Mouse (Mus musculus): Measurements from ENCODE around the gene Ccdc163. TPM values are rescaled to one million over a fixed set of nuclear protein-coding genes. Genes with fewer than 3 reads are reported as not detected.

Gene Ccdc163
- total and polyA plus RNA-seq, 3 experiments = 15.3 to 27.9 (median 18.1) TPM

- no peaks in the 10 kb centered on the region for H3K4me1 ChIP-seq (ENCODE audit: control insufficient read depth in 1 of 2, insufficient read depth in 2 of 2)
- no peaks in the 10 kb centered on the region for H3K9me3 ChIP-seq (replicated peaks; ENCODE audit: low read length)
- no peak overlapping the region for H3K27ac ChIP-seq (ENCODE audit: insufficient read depth, low read depth)
- H3K4me2 ChIP-seq (ENCODE audit: insufficient read depth, low read depth, poor library complexity, severe bottlenecking) = no peak overlapping the region
- H3K4me3 ChIP-seq (replicated peaks in 1 of 3; ENCODE audit: low read depth in 2 of 3, low read length in 2 of 3, poor library complexity in 1 of 3) = no peak overlapping the region
- in situ Hi-C loops (cut with MboI; ENCODE audit: low pct_ligation_motif_present, low pct_unique_long_range_greater_than_20kb, low sequenced_read_pairs) = no loop called here
- H3K79me2 ChIP-seq (replicated peaks; ENCODE audit: control insufficient read depth, extremely low read depth, insufficient read depth, poor library complexity, severe bottlenecking) = no peaks in the 10 kb centered on the region
- H3K27me3 ChIP-seq (replicated peaks) = no peaks in the 10 kb centered on the region
- no peak for DNase-seq (ENCODE audit: extremely low read depth)
- no peak overlapping the region for H3K9ac ChIP-seq (ENCODE audit: insufficient read depth, low read depth)
- dilution Hi-C loops (cut with MboI; ENCODE audit: extremely low pct_ligation_motif_present, extremely low pct_unique_long_range_greater_than_20kb, low sequenced_read_pairs) = no loop called here
- no peak for TF ChIP-seq TCF12 (IDR thresholded peaks at IDR 0.05; ENCODE audit: low read depth, low read length)
- no peak for TF ChIP-seq SIN3A (IDR thresholded peaks at IDR 0.05; ENCODE audit: low read length)
- TF ChIP-seq HCFC1 (IDR thresholded peaks at IDR 0.05; ENCODE audit: low read depth, low read length) = no peak
- TF ChIP-seq JUND (conservative IDR thresholded peaks at IDR 0.05; ENCODE audit: low read depth, low read length) = no peak
- TF ChIP-seq ZKSCAN1 (IDR thresholded peaks at IDR 0.05; ENCODE audit: borderline replicate concordance, low read depth, low read length) = no peak
- no peak for TF ChIP-seq KAT2A (IDR thresholded peaks at IDR 0.05; ENCODE audit: insufficient replicate concordance, low read length)
- no peak for TF ChIP-seq POLR2A (IDR thresholded peaks at IDR 0.05; ENCODE audit: low read depth, low read length)
- TF ChIP-seq UBTF (IDR thresholded peaks at IDR 0.05; ENCODE audit: low read depth, low read length) = no peak
- TF ChIP-seq SMC3 (IDR thresholded peaks at IDR 0.05; ENCODE audit: low read depth, low read length) = no peak
- no peak for TF ChIP-seq USF2 (conservative IDR thresholded peaks at IDR 0.05; ENCODE audit: low read depth, low read length)
- TF ChIP-seq MAX (IDR thresholded peaks at IDR 0.05; ENCODE audit: low read length) = no peak
- no peak for TF ChIP-seq TBP (conservative IDR thresholded peaks at IDR 0.05; ENCODE audit: low read depth, low read length)
- no peak for TF ChIP-seq CTCF (conservative IDR thresholded peaks at IDR 0.05 in 1 of 2, IDR thresholded peaks at IDR 0.05 in 1 of 2; ENCODE audit: low read depth in 2 of 2, low read length in 2 of 2)
- no peak for TF ChIP-seq BHLHE40 (IDR thresholded peaks at IDR 0.05; ENCODE audit: low read depth, low read length)
- no peak for TF ChIP-seq CHD1 (IDR thresholded peaks at IDR 0.05; ENCODE audit: low read depth, low read length)
- no peak for TF ChIP-seq NELFE (IDR thresholded peaks at IDR 0.05; ENCODE audit: low read depth, low read length)
- TF ChIP-seq CHD2 (IDR thresholded peaks at IDR 0.05; ENCODE audit: low read length) = no peak
- TF ChIP-seq ZNF384 (IDR thresholded peaks at IDR 0.05; ENCODE audit: low read depth, low read length) = no peak
- no peak for TF ChIP-seq EP300 (IDR thresholded peaks at IDR 0.05; ENCODE audit: low read length)
- peaks cover 0 to 2% of the 10 kb centered on the region in 2 experiments for H3K36me3 ChIP-seq (replicated peaks in 1 of 2; ENCODE audit: control insufficient read depth in 1 of 2, insufficient read depth in 1 of 2, low read length in 1 of 2)
Measured at GRCm38 (mm10) chr4:116761914-116762313, 53.6 kb downstream of the Ccdc163 start.

GRCm38 (mm10) chr4:116764001-116764400 is 55.7 kb downstream of the Ccdc163 start:
- Histone ChIP-seq H3K4me1 (ENCODE audit: control insufficient read depth in 1 of 2, insufficient read depth in 2 of 2) (no peaks in the 10 kb centered on the region), H3K27ac (ENCODE audit: insufficient read depth, low read depth) (no peak overlapping the region), H3K79me2 (replicated peaks; ENCODE audit: control insufficient read depth, extremely low read depth, insufficient read depth, poor library complexity, severe bottlenecking) (no peaks in the 10 kb centered on the region), H3K9ac (ENCODE audit: insufficient read depth, low read depth) (no peak overlapping the region), H3K4me3 (replicated peaks in 1 of 3; ENCODE audit: low read depth in 2 of 3, low read length in 2 of 3, poor library complexity in 1 of 3) (no peak overlapping the region), H3K36me3 (replicated peaks in 1 of 2; ENCODE audit: control insufficient read depth in 1 of 2, insufficient read depth in 1 of 2, low read length in 1 of 2) (no peaks in the 10 kb centered on the region), H3K27me3 (replicated peaks) (no peaks in the 10 kb centered on the region), H3K9me3 (replicated peaks; ENCODE audit: low read length) (no peaks in the 10 kb centered on the region), H3K4me2 (ENCODE audit: insufficient read depth, low read depth, poor library complexity, severe bottlenecking) (no peak overlapping the region)
- no peak for TF ChIP-seq MYC (IDR thresholded peaks at IDR 0.05; ENCODE audit: low read depth, low read length)
- no peak for TF ChIP-seq HCFC1 (IDR thresholded peaks at IDR 0.05; ENCODE audit: low read depth, low read length)
- no peak for TF ChIP-seq POLR2A (IDR thresholded peaks at IDR 0.05; ENCODE audit: low read depth, low read length)
- no peak for TF ChIP-seq SIN3A (IDR thresholded peaks at IDR 0.05; ENCODE audit: low read length)
- TF ChIP-seq ZC3H11A (IDR thresholded peaks at IDR 0.05; ENCODE audit: low read depth, low read length) = no peak
- no peak for TF ChIP-seq CTCF (conservative IDR thresholded peaks at IDR 0.05 in 1 of 2, IDR thresholded peaks at IDR 0.05 in 1 of 2; ENCODE audit: low read depth in 2 of 2, low read length in 2 of 2)
- no peak for TF ChIP-seq GABPA (IDR thresholded peaks at IDR 0.05; ENCODE audit: insufficient replicate concordance, low read depth, low read length)
- no peak for TF ChIP-seq RCOR1 (conservative IDR thresholded peaks at IDR 0.05; ENCODE audit: low read depth, low read length)
- no peak for TF ChIP-seq USF2 (conservative IDR thresholded peaks at IDR 0.05; ENCODE audit: low read depth, low read length)
- no peak for TF ChIP-seq JUN (IDR thresholded peaks at IDR 0.05; ENCODE audit: insufficient read depth, low read depth, low read length)
- no peak for TF ChIP-seq NRF1 (IDR thresholded peaks at IDR 0.05; ENCODE audit: low read depth, low read length)
- no peak for TF ChIP-seq ZNF384 (IDR thresholded peaks at IDR 0.05; ENCODE audit: low read depth, low read length)
- TF ChIP-seq ELF1 (IDR thresholded peaks at IDR 0.05; ENCODE audit: low read depth, low read length) = no peak
- TF ChIP-seq EP300 (IDR thresholded peaks at IDR 0.05; ENCODE audit: low read length) = no peak
- TF ChIP-seq MEF2A (IDR thresholded peaks at IDR 0.05; ENCODE audit: borderline replicate concordance, low read depth, low read length) = no peak
- TF ChIP-seq BHLHE40 (IDR thresholded peaks at IDR 0.05; ENCODE audit: low read depth, low read length) = no peak
- TF ChIP-seq ETS1 (conservative IDR thresholded peaks at IDR 0.05; ENCODE audit: low read depth, low read length) = no peak
- no peak for TF ChIP-seq MAFK (IDR thresholded peaks at IDR 0.05; ENCODE audit: insufficient replicate concordance, low read length)
- no peak for DNase-seq (ENCODE audit: extremely low read depth)
- dilution Hi-C loops (cut with MboI; ENCODE audit: extremely low pct_ligation_motif_present, extremely low pct_unique_long_range_greater_than_20kb, low sequenced_read_pairs) = no loop called here
- in situ Hi-C loops (cut with MboI; ENCODE audit: low pct_ligation_motif_present, low pct_unique_long_range_greater_than_20kb, low sequenced_read_pairs) = no loop called here
